Mouse (Mus musculus) heart, adult 11 months (tissue): ENCODE measurements around the gene Prr18.
A peak's percentile ranks its signal among the peaks of the same experiment; 100 is the strongest.
"Not testable (repeated sequence)": the region's sequence is repeated elsewhere in the genome, so short reads cannot be mapped to it uniquely, and the experiment has no call there.

Experiments used
- DNase-seq: peaks from one replicate; pipeline ENCODE4 v3.0.0; 2022

The Prr18 gene

DNA sequence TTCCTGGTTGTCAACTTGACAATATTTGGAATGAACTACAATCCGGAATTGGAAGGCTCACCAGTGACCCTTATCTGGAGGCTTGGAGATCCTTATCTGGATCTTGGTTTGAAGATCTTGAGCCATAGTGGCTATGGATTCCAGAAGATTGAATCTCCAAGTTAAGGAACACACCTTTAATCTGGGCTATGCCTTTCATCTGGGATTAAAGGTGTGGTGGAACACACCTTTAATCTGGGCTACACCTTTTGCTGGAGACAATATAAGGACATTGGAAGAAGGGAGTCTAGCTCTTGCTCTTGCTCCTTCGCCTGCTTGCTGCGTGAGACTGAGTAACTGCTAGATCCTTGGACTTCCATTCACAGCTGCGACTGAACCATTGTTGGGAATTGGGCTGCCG, at the start of gene Prr18:
TSS of gene Prr18 (plus strand) at position 301 of the 400 bp plus-strand sequence.
- not testable (repeated sequence) for DNase-seq

- DNase-seq: no peak
These were observed 47.1 kb upstream of the Prr18 start for GRCm38 (mm10) chr17:8289993-8290679.

GRCm38 (mm10) chr17:8290736-8291135, 46.5 kb upstream of the Prr18 start:
- no peak for DNase-seq

- DNase-seq: no peak
These were observed 41.4 kb upstream of the Prr18 start for GRCm38 (mm10) chr17:8295825-8296224.

DNA sequence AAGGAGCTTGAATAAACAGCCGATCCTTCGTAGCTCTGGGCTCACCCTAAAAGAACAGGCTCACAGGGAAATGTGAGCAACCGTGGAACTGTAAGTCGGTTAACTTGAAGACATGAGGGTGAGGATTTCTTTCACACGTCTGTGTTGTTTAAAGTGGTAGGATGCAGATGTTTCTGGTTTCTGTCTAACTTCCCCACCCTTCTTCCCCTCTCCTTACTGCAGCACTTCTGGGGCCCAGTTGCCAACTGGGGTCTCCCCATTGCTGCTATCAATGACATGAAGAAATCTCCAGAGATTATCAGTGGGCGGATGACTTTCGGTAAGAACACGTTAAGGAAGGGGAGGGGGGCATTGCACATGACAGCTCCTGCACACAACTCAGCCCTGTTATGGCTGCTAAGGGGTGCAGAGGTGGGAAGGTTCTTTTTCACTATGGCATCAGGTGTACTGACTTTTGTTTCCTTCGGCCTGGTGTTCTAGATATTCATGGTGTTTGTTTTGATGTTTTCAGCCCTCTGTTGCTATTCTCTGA, 40.9 kb upstream of the Prr18 start:
- DNase-seq: peak; percentile 71

DNA sequence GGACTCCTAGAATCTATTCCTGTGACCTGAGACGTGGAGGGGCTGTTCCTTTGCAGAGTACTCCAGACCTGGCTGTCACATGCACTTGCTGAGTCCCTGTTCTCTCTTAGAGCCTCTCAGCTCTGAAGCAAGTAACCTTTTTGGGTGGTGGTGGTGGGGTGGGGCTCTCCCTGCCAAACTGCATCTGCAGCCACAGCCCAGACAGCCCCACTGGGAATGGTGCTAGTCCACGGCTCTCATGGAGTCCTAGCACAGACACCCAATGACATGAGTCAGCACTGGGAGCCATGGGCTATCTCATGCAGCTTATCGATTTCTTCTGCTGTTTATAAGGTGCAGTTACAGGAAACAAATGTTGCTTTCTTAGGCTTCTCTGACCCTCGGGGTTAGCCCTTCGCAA, 39.5 kb upstream of the Prr18 start:
- DNase-seq: peak; percentile 61

- peak; percentile 59 for DNase-seq
These were observed 39.0 kb upstream of the Prr18 start for GRCm38 (mm10) chr17:8298281-8298680.

DNA sequence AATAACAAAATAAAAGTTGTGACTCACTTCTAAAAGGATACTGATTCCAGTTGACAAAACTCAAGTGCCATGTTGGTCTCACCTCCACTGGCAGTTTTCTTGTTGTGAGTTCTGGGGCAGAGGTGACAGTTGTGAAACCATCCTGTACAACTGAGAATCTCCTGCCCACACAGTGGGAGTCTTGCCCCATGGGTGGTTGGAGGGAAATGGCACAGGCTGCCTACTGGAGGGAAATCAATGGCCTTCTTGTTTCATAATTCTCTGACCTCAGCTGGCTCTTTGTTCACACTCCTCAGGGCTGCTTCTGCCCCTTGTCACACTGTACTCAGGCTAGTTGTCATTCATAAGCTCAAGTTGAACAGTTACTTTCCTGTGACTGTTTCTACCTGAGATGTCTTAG, 37.7 kb upstream of the Prr18 start:
- peak; percentile 72 for DNase-seq

DNA sequence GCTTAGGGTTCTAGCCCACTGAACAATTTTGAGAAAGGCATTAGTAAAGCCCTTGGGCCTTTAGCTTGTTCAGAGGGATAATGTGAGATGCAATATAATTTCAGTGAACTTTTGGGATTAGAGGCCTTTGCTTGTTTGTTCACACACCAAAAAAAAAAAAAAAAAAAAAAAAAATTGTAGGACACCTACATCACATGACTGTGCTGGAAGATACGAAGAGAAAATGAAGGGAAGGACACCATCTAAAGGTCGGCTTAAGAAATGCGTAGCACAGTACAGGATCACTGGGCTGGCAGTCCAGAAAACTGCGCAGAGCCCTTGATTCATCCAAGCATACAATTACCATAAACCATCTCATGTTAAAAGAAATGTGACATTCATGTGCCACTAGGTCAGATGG, 35.7 kb upstream of the Prr18 start:
- DNase-seq: peak; percentile 31

DNA sequence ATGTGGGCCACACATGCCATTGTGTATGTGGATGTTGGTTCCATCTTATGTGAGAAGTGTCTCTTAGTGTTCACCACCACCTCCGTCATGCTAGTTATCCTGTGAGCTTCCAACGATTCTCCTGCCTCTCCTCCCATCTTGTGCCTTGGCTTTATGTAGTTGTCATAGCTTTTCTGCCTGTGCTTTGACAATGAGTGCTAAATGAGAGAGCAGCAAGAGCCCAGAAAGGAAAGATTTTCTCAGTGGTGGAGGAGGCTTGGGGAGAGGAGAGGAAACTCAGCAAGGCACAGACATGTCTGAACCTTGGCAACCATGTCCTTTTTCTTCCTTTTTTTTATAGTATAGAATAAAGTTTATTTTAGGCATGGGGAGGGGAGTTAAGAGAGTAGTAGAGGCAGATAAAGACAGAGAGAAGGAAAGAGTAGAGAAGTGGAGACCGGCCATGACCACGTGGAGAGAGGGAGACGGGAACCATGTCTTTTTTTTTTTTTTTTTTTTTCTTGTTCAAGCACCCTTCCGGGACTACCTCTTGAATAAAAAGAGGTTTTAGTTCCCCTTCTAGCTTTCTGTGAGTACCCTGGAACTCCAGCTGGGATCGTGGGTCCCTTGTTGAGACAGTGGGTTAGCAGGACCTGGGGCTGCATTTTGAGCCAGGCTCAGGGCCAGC, 34.4 kb upstream of the Prr18 start:
- DNase-seq: peak; percentile 71

DNA sequence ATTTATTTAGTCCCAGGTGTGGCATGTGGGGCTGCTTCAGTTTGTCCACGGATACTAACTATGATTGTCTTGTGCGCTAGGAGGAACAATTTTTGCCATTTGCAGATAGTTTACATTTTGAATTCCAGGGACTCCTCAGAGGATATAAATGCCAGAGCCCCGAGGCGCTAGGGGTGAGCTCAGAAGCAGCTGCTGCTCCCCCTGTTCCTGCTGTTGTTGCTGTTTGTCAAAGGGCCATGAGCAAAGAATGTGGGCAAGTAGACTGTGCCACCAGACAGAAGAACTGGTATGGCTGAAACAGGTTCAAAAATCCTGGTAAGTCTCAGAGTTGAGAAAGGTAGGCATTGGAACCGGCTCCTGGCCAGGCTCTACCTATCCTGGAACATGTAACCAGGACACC, 33.6 kb upstream of the Prr18 start:
- DNase-seq: no peak

DNA sequence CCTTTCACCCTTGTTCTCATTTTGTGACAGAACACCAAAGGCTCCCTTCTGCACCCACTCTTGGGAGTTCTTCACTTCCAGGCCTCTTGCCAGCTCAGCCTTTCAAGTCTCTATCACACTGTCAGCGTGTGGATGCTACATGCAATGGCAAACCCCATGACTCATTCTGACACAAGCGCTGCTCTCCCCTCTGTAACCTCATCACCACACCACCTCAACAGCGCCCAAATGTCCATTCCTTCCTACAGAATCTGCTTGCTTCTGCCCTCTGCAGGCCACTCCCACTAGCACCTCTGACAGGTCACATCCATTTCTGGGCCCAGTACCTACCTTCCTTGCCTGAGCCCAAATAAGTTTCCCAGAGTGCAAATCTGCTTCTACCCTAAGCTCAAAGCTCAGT, 31.5 kb upstream of the Prr18 start:
- DNase-seq: peak; percentile 86

DNA sequence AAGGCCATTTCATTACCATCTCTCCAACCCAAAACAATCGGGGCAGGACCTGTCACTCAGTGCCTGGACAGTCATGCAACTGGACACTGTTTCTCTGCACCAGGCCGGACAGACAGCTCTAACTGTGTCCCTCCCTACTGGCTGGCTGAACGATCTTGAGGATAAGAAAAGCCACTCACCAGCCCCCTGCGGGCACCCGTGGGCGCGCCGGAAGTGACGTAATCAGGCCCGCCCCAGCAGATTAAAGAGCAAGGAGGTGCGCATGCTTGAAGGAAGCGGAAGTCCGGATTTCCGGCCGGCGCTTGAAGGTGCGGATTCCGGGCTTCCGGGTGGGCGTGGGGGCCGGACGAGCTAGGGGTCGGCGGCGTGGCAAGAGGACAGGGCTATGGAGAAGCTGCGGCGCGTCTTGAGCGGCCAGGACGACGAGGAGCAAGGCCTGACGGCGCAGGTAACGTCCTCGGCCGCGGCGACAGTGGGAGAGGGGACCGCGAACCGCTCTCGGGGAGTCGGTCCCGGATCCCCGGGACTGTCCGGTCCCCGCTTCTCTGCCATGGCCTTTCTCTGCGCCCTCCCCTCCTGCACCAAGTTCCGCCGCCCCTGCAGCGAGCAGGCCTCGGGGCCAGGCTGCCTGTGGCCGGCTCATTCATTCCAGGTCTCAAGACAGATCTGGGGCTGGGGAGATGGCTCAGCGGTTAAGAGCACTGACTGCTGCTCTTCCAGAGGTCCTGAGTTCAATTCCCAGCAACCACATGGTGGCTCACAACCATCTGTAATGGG, 26.2 kb upstream of the Prr18 start, which contains the start of gene Sft2d1:
TSS of gene Sft2d1 (plus strand) at position 265 of the 777 bp plus-strand sequence.
- peak; percentile 100 for DNase-seq

- peak; percentile 91 for DNase-seq
These were observed 25.5 kb upstream of the Prr18 start for GRCm38 (mm10) chr17:8311751-8312150.

DNA sequence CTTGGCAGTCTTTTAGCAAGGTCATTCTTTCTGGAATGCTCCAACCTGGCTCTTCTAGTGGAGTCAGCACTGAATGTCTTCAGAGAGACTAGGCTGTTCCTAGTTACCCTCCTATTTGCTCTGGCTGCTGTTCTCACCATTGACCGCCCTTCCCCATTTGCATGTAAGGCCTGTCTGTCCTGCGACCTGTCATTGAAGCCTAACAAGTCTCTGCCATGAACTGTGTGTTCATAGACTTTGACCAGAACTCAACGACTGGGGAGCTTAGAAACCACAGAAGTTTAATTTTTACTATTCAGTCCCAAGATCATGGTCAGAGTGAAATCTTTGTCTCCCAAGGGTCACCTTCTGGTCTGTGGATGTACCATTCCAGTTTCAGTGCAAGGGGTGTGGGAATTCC, 23.3 kb upstream of the Prr18 start:
- peak; percentile 63 for DNase-seq

DNA sequence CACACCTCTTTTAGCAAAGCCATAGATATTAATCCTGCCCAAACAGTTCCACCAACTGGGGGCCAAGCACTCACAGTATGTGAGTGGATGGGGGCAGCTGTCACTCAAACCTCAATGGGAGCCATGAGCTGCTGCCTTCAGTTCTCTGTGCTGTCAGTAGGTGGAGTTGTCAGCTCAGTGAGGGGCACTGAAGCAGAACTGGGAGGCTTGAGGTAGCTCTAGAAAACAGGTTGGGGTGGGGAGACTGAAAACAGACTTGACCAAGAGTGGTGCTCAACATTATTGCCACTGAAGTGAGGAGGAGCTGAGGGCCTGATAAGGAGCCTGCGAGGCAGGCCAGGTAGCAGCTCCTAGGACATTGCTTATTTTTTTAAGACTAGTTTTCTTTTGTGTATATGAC, 21.0 kb upstream of the Prr18 start:
- peak; percentile 82 for DNase-seq

DNA sequence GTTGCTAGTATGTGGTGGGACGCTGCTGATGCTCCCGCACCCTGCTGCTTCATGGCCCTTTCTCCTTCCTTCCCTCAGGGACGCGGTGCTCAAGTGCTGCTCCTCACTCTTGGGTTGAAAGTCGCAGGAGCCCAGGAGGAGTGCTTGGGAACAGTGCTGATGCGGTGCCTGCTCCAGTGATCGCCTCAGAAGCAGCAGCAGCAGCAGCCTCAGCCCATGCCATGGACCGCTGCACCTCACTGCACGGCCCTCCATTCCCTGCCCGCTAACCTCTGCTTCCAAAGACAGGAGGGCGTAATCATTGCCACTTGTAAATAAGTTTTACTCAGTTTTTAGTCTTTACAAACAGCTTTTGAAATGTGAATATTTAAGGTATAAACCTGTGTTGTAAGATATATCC, 10.4 kb upstream of the Prr18 start:
- peak; percentile 16 for DNase-seq

DNA sequence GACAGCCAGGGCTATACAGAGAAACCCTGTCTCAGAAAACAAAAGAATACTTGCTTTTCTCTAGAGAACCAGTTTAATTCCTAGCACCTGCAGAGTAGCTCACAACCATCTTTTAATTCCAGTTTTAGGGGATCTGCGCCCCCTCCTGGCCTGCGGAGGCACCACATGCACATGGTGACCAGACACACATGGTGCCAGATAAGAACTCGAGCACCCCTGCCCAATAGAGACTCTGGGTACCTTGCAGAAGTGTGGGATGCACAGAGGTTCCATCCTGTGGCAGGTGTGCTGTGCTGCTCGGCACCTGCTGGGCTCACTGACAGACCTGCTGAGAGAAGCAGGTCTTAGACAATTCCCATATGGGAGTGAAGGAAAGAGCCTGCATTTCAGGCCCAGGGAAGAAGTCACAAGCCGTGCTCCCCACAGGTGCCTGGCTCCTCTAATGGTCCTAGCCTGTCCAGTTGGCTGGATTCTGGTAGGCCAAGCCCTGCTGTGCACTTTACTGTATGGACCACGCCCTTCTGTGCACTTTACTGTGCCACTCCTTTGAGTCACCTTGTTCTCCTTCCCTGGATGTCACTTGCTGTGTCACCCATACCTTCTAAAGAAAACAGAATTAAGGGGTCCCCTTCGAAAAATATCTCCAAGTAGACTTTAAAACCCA, 8.6 kb upstream of the Prr18 start:
- peak; percentile 81 for DNase-seq

- peak; percentile 78 for DNase-seq
These were observed 6.7 kb upstream of the Prr18 start for GRCm38 (mm10) chr17:8330602-8331001.

DNA sequence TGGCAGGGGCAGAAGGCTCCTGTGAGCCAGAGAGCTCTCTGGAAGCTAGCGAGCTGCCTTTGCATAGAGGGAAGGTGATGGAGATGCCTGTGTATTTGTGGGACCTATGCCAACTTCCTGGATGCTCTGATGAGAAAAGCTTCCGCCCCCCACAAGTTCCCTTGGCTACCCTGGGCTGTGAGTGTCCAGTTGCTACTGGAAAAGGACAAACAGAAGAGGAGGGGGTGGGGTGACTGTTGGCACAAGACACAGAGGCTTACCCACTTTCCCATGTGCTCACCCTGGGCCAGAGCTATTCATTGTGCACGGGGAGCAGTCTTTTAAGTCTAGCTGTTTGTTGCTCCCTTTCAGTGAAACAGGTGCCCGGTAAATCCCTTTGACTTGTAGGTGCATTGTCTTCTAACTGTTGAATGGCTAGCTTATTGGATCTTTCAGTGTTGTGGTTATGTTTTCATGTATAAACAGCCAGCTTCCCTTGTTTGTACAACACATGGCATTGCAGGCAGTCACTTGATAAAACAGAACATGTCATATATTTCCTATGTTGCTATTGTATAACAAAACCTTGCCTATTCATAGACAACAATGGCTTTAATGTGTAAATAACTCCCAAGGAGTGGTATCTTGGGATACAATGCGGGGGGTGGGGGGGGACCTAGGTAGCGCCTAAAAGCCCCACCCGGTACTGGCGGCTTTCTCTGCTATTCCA, 2.6 kb downstream of the Prr18 start:
- peak; percentile 81 for DNase-seq

- no peak for DNase-seq
These were observed 3.4 kb downstream of the Prr18 start for GRCm38 (mm10) chr17:8340407-8341359.
